Mouse (Mus musculus) neutrophil, adult 5-6 weeks (primary cell): ENCODE data around the gene Ms4a2. TPM values are rescaled to one million over a fixed set of nuclear protein-coding genes. Genes with fewer than 3 reads are reported as not detected.
A peak's percentile ranks its signal among the peaks of the same experiment; 100 is the strongest.

Experiments
- ATAC-seq: fragments of 151-379, 151-347 bp; 2 replicates; pipeline ENCODE4 v1.8.0; 2017; ENCODE audit warnings: mild to moderate bottlenecking, moderate TSS enrichment; ENCODE audit not compliant: insufficient number of reproducible peaks, poor library complexity, low FRiP score, severe bottlenecking; ENCODE audit errors: extremely low read depth
- total RNA-seq: library from RNA; stranded (forward); fragments of 200-1000 nt; gene quantifications from 2 replicates; pipeline ENCODE4 v1.2.3, GENCODE M21; 2017

Gene Ms4a2
- total RNA-seq = 1.4 and 5.6 TPM in 2 replicates

DNA sequence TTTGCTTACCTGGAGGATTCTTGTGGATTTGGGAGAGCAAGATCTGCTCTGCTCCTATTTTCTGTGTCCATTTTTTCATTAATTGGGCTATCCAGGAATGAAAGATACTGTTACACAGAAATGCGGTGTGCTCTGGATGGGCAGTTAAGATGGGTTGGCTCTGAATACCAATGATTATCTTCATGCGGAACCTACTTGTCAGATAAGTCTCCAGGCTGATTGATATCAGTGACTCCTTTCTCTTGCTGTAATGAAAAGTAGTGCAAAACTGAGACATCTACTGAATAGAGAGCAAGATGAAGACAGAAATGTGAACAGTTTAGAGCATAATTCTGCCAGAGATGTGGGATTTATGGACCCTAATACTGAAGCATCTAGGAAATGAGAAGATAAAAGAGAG, at the start of gene Ms4a2:
Ms4a2 (minus strand) TSS at position 169 of the 400 bp plus-strand sequence.
- no peak for ATAC-seq

DNA sequence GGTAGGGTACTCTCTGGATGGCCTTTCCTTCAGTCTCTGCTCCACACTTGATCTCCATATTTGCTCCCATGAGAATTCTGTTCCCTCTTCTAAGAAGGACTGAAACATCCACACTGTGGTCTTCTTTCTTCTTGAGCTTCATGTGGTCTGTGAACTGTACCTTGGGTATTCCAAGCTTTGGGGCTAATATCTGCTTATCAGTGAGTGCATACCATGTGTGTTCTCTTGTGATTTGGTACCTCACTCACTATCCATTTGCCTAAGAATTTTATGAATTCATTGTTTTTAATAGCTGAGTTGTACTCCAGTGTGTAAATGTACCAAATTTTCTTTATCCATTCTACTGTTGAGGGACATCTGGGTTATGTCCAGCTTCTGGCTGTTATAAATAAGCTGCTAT, 38.0 kb upstream of the Ms4a2 start:
- no peak for ATAC-seq

DNA sequence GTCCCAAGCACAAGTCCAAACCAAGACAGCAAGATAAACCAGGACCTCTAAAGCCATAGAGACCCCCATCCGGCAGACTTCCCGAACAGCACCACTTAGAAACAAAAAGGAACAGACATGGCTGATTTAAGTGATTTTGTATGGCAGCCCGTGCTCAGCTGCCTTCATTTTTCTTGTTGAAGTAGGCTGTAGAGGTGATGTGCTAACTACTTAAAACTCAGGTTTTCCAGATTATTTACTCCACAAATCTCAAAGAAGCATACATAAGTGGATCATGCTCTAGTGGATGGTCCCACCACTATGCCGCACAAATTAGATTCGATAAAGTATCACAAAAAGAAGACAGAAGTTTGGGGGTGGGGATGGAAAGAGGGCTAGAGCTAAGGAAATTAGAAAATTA, 36.9 kb upstream of the Ms4a2 start, which contains the start of gene Oosp2:
Oosp2 (minus strand) TSS at position 101 of the 400 bp plus-strand sequence.
- ATAC-seq = no peak

DNA sequence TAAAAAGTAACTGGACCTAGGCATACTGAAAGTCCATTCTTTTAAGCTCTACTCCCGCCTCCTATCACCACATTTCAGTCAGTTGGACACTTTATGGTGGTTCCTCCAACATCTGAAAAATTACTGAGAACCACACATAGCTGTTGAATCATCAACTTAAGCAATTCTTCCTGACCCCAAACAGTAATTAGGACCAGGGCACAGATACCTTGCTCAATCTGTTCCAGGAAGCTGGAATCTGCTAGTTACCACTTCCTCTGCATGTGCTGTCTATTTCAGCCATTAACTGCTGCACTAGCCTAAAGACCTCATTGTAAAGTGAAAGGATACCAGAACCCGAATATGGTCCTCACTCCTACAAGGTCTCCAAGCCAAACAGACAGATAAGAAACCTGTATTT, 35.6 kb upstream of the Ms4a2 start:
- no peak for ATAC-seq

DNA sequence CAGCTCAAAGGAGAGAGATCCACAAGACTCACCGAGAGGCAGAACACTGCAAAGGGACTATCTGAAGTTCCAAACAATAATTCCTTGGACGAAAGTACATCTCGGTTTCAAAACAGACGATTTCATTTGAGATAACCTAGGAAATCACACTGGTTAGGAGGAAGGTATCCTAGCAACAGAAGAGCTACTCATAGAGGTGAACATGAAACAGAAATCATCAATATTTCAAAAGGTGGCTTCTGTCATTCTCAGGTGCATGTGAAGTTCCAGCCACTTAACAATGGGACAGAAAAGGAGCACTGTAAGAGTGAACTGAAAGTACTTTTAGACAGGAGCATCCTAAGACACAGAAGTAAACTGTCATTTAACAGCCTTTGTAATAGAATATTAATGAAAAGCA, 26.0 kb upstream of the Ms4a2 start:
- no peak for ATAC-seq

DNA sequence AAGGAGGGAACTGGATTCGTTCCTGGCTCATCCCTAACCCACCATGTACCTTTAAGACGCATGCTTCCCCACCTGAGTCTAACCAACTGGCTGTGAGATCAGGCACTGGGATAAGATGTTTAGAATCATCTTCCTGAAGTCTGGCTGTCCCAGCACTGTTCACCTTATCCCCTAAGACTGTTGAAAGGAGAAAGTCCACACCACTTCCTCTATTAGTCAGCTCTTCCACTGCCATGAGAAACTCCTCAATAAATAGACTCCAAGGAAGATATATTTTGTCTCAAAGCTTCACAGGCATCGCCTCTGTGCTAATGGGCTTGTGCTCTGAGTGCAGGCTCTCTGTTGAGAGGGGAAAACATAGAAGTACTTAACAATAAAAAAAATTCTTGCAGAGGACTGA, 22.6 kb upstream of the Ms4a2 start:
- ATAC-seq = no peak

DNA sequence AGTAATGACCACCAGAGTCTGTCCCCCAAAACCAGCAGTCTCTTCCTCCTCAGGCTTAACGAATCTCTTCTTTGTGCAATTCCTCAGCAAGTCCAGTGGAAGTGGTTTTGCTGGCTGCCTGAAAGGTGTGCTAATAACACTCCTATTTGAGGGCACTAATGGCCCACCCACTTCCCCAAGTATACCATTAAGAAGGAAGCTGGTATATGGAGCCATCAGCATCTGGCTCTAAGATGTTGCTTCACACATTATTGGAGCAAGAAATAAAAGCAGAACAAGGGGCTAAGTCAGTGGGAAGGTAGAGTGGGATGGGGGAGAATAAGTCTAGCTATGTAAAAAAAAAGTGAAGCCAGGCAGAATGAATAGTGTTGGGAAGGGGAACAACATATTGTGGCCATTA, 17.2 kb upstream of the Ms4a2 start, which contains the start of gene Ms4a3:
Ms4a3 (minus strand) TSS at position 120 of the 400 bp plus-strand sequence.
- ATAC-seq = no peak

DNA sequence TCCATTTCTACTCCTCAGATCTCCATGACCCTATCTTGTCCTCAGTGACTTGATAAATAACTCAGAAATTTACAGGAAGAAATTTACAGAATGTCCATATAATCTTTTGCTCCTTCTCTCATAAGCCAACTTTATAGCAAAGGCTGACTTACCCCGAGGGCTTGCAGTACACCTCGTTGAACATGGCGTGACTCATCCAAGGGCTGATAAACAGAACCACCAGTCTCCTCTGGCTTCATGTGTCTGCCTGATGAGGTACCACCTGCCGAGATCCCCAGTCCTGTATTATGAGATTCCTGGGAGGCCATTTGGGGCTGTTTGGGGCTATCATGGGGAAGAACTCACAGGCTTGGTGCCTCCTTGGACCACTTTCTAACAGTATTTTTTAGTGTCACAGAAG, 15.5 kb upstream of the Ms4a2 start:
- ATAC-seq = no peak

DNA sequence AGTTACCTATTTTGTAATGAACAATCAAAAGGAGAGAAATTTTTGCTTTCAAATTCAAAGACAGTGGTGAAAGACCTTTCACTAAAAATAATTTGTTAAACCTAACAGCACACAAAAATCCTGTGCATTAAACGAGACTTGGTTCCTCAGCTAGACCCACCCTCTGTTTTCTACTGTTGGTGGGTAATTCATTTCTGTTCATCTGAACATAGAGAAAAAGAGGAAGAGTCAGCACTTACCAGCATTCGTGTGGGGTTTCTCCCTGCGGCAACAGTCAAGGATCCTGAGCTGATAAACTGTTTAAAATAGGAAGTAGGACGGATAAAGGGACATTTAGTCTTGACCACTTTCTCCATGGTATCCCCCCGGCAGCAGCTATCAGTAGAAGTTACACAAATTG, 12.1 kb upstream of the Ms4a2 start:
- ATAC-seq = no peak

DNA sequence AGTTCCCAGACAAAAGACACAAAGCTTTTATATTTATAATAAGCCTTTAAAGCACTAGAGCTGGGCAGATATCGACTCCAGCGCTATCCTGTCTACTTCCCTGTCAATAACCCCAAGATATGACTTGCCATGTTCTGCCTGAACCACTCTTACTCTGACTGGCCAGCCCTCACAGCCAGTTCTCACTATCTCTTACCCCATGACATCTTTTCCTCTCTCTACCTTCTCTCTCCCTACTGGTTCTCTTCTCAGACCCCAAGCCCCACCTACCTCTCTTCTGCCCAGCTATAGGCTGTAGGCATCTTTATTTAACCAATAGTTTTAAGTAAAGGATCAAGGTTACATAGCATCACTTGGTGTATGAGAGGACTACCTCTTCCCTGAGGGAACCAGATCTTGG, 10.8 kb upstream of the Ms4a2 start:
- ATAC-seq = no peak

DNA sequence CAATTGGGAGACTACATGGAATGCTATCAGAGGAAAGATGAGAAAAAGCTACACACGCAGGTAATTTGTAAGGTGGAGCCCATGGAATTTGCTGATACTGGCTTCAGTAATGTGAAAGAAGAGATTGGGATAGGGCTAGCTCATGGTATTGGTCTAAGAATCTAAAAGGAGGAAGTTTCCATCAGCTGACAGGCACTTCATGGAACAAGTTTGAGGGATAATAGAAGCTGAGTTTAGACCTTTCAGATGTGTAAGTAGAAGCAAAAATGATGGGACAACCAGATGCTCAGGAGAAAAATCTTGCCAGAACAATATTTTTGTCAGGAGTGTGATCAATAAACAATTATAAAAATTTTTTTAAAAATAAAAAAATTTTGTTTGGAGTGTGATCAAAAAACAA, 10.2 kb upstream of the Ms4a2 start:
- no peak for ATAC-seq

DNA sequence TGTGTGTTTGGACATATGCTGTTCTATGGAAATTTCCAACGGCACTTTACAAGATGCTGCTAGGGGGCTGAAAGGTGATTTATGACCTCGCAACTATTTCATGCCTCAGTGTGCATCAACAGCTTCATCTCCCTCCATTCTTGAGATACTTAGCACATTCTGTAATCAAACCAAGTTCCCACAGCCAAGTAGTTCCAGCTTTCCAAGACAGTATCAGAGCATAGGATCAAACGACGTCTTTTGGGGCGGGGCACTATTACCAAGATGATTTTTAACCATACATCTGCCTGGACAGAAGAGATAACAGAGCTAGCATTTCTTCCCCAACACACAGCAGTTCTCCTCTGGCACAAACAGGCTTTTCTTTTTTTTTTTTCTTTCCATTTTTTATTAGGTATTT, 1.7 kb upstream of the Ms4a2 start:
- no peak for ATAC-seq

DNA sequence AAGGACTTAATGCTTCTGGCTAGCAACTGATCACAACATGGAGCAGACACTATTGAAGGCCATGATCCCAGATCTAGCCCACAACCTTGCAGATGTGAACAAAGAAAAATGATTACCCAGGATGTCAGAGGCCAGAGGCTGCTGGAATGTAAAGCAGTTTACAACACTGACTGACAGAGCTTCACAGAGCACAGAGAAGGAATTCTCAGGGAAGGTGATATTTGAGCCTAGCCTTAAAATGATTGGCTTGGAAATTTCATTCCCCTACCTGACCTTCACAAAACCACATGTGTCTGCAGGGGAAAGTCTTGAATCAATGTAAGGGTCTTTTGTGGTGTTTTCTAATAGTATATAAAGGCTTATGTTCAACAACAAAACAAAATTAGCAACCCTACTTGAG, 1.3 kb upstream of the Ms4a2 start:
- no peak for ATAC-seq

DNA sequence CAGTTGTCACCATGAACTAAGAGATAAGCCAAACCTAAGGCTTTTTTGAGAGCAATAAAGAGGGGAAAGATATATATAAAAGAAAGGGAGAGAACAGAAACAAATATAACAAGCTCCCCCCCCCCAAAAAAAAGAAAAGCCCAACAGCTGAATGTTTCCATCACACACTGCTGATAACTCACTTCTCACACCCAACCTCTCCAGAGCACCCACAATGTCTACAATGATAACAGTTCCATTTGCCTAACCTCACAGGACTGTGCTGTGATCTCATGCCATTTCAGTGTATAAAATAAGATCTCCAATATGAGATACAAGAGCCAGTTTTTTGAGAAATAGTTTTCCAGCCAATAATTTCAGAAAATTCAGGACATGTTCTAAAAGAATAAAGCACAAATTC, 5.5 kb downstream of the Ms4a2 start:
- no peak for ATAC-seq

DNA sequence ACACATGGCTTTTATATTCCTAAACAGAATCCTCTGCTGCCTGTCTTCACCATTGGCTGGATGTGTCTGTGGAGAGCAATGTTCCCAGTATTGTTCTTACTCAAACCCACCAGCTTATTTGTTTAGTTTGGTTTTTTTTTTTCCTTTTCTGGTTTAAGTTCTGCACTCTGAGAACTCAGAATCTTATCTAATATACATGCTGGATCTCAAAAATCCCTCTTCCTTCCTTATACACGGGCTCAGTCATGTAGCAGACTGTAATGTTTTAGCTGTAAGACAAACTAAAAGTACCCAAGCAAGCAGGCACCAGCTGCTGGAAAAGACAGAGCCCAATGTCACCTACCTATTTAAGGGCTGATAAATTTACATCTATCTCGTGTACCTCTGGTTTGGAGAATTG, 8.7 kb downstream of the Ms4a2 start:
- no peak for ATAC-seq

DNA sequence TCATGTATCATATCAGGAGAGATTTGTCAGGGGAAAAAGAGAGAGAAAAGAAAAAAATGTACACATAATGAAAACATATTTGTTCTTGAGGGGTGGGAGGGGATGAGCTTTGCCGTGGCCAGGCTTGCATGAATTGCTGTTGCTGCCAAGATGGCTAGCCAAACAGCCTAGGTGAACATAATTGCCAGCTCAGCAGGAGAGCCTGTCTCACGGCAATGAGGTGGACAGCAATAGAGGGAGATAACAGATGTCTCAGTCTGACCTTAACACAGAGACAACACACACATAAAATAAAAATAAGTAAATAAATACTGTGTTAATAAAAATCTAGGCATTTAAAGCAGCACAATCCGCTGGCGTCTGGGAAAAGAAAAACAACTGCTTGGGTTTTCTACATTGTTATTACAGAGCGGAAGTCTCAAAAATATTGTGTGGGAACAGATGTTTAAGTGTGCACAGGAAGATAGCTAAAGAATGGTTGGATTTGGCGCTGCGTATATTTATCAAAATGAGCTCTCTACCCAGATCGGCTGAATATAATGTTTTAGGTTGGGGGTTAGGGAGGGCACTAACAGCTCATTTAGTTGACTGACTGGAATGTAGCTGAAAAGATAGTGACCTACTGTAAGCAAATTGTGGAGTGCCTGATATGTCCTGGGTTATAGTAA, 9.6 kb downstream of the Ms4a2 start:
- ATAC-seq = no peak

DNA sequence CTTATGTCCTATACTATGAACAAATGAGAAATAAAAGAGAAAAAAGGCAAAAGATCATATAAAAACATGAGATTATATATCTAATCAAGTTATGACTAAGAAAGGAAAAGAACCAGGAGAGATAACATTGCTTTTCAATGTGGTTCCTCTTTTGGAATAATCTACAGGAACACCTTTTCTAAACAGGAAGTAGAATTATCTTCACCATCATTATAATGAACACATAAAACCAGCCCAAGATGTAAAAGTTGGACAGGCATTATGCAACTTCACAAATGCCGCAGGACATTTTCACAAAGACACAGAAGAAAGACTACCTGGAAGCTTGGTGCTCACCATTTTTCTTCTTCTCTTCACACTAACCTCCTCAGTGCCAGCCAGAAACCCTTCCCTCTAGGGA, 10.4 kb downstream of the Ms4a2 start:
- no peak for ATAC-seq

DNA sequence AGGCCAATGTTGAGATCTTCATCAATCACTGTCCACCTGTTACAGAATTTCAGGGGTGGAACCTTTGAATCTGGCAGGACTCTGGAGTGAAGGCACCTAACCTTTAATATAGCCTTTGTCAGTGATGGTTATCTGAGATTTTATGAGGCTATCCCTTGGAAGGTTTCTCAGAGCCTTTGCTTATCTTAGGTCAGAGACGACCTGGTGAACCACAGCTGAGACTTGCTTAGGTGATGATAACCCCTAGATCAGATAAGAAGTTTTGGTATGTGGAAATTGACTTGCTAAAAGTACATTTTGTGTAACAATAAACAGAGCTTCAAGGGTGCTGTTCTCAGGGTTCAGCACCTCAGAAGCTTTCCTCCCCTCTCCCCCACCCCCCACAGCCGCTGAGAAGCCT, 11.2 kb downstream of the Ms4a2 start:
- ATAC-seq = no peak

DNA sequence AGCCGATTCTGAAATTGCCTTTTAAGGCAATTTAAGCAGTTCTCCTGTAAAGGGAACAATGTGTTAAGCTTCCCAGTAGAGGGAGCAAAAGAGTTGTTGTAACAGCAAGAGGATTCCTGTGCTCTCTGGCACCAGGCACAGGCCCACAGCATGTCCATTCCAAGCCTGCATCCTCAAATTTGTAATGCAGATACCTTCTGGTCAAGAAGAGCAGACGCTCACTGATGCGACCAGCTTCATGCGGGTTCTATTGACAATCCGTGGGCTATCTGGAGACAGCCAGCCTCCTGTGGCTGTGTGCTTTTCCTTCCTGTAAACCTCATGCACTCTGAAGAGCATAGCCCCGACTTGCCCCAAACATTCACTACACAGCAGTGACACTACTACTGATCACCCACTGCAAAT, 12.0 kb downstream of the Ms4a2 start:
- ATAC-seq = peak; percentile 73

DNA sequence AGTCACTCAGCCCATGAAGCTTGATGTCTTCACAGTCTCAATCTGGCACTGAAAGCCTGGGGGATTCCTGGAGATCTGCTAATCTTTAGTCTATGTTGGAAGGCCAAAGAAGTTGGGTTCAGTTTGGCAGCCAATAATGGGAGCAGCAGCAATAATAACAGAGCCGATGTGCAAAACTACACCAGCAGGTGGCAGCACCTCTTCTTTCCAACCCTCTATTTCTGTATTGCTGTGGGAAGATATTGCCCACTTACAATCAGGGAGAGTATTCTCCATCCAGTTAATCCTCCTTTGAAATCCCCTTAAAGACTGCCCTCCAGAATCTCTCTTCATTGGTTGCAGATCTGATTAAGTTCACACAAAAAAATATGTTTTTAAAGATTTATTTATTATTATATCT, 15.3 kb downstream of the Ms4a2 start:
- peak; percentile 44; the same call in 1 of the 2 replicates for ATAC-seq

DNA sequence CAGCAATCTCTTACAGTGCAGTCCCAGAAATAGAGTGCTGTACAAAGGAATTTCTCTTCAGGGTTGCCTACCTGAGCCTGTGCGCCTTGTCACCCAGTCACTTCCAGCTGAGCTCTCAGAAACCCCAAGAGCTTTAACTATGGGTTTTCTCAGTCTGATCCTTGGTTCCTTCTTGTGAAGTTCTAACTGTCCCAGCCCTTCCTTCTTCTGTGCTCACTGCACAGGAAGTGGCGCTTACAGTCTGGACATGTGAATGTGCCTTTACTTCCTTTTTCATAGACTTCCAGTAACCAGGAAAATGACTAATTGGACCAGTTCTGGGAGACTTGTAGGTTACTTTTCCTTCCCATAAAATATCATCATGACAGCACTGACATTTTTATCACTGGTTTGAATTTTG, 18.9 kb downstream of the Ms4a2 start, which contains the start of gene Ms4a6d:
Ms4a6d (minus strand) TSS at position 247 of the 400 bp plus-strand sequence.
- no peak for ATAC-seq
